Mouse (Mus musculus) liver, embryonic 14.5 days (tissue): ENCODE results near the gene Atp6v0b. TPM values are rescaled to one million over a fixed set of nuclear protein-coding genes. Genes with fewer than 3 reads are reported as not detected.

Experiments used
- ATAC-seq: fragments of 200-750 bp; cut with Nextera tagmentation; 2 replicates; pipeline ENCODE4 v1.8.0; 2017; ENCODE audit warnings: moderate number of reproducible peaks, mild to moderate bottlenecking, moderate library complexity; ENCODE audit not compliant: insufficient read depth
- DNase-seq, 3 experiments: peaks; one replicate each; pipeline ENCODE4 v3.0.0-alpha.2; 2012 to 2013; ENCODE audit warnings: low read depth in 3 of 3, low spot score in 3 of 3
- H3K27ac ChIP-seq: fragments of 300-500 bp; sonication (generic); 2 replicates; pipeline ENCODE4 v1.5.1; 2014; ENCODE audit warnings: moderate library complexity, mild to moderate bottlenecking, control low read depth, inconsistent platforms
- H3K27me3 ChIP-seq: fragments of 300-500 bp; sonication (generic); 2 replicates; pipeline ENCODE4 v1.6.1; 2014; ENCODE audit warnings: mild to moderate bottlenecking, low read length, moderate library complexity; ENCODE audit not compliant: control insufficient read depth, insufficient read depth
- H3K36me3 ChIP-seq: fragments of 300-500 bp; sonication (generic); replicated peaks from 2 replicates; pipeline ENCODE4 v1.6.1; 2014; ENCODE audit warnings: low read depth; ENCODE audit not compliant: control insufficient read depth, insufficient read depth
- H3K4me1 ChIP-seq, 2 experiments: fragments of 200-500 bp in 1 of 2; fragments of 300-500 bp in 1 of 2; sonication (generic) in 1 of 2; replicated peaks; 2 replicates each; pipeline ENCODE4 v1.6.1; 2012 to 2014; ENCODE audit warnings: antibody characterized with exemption in 1 of 2, inconsistent platforms in 1 of 2, low read length in 1 of 2; ENCODE audit not compliant: control insufficient read depth in 2 of 2, insufficient read depth in 2 of 2
- H3K4me2 ChIP-seq: fragments of 300-500 bp; sonication (generic); 2 replicates; pipeline ENCODE4 v1.6.1; 2014; ENCODE audit warnings: low read depth, mild to moderate bottlenecking, control low read depth, moderate library complexity
- H3K4me3 ChIP-seq, 2 experiments: fragments of 200-500 bp in 1 of 2; fragments of 300-500 bp in 1 of 2; sonication (generic) in 1 of 2; 2 replicates each; pipeline ENCODE4 v1.5.1; 2012 to 2014; ENCODE audit warnings: low read depth in 2 of 2, low read length in 2 of 2, mild to moderate bottlenecking in 2 of 2, control low read depth in 1 of 2, inconsistent platforms in 1 of 2, moderate library complexity in 1 of 2; ENCODE audit not compliant: insufficient read depth in 1 of 2
- H3K9ac ChIP-seq: fragments of 300-500 bp; sonication (generic); replicated peaks from 2 replicates; pipeline ENCODE4 v1.6.1; 2014; ENCODE audit warnings: mild to moderate bottlenecking, control low read depth, moderate library complexity
- H3K9me3 ChIP-seq: fragments of 300-500 bp; sonication (generic); 2 replicates; pipeline ENCODE4 v1.6.1; 2016; ENCODE audit warnings: low read length, mixed read lengths; ENCODE audit not compliant: control insufficient read depth
- CTCF ChIP-seq: IDR thresholded peaks from 2 replicates; pipeline ENCODE4 v1.5.1; 2016; ENCODE audit warnings: antibody characterized with exemption, low read depth, control low read depth
- EP300 ChIP-seq: IDR thresholded peaks from 2 replicates; pipeline ENCODE4 v1.6.1; 2016; ENCODE audit warnings: antibody characterized with exemption, low read depth
- WGBS: fragments of 180-500 bp; shearing (Covaris S2); extraction: QIAGEN DNeasy Blood & Tissue Kit; methylation state at CpG from one replicate; pipeline ENCODE4 v1.1.7; 2014; ENCODE audit not compliant: insufficient replicate concordance; 5-methylcytosine and 5-hydroxymethylcytosine counted together
- polyA plus RNA-seq, 2 experiments: library from polyadenylated mRNA; depleted of rRNA in 1 of 2; stranded (reverse) in 1 of 2; unstranded in 1 of 2; fragments of >200 nt; fragmentation: Nextera tagmentation in 1 of 2; extraction: Ambion mirVana in 1 of 2; gene quantifications; 2 replicates each; pipeline versions ENCODE4 v1.2.1 to v1.2.3; 2012 to 2014

The Atp6v0b gene
- polyA plus RNA-seq, 2 experiments = 118 to 152 TPM

DNA sequence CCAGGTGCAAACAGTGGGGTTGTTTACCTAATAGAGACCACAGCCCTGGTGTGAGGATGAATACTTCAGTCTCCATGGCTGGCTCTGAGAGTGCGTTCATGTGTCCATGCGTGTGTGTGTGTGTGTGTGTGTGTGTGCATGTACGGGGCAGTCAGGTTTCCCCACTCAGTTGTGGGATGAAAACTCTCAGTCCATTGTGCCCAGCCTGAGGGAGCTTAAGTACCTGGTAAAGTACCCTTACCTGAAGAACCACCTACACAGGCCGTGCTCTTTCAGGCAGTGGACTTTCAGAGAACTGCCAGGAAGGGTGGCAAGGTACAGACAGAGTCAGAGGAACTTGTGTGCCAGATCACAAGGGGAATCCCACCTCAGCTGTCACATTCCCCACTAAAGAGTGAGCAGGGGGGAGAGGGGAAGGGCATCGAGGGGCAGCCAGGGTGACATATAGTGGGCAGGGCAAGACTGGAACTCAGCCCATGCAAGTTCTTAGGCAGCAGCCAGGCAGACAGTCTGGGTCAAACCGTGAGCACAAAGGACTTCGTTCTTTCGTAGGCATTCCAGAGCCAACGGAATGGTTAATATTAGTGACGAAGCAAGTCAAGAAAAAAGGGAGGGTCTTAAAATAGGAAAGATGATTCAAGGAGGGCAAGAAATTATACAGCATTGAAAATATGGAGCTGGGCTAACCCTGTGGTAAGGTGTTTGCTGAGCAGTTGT, 34.8 kb downstream of the Atp6v0b start:
- Histone ChIP-seq H3K9me3 (no peaks in the 10 kb centered on the region), H3K27ac (no peak overlapping the region), H3K4me2 (no peak overlapping the region), H3K27me3 (no peaks in the 10 kb centered on the region), H3K4me3 (no peak overlapping the region), H3K9ac (no peak overlapping the region), H3K36me3 (peaks cover 94% of the 10 kb centered on the region), H3K4me1 (peaks cover 0 to 4% of the 10 kb centered on the region in 2 experiments; a peak in 1 of 4 replicates)
- DNase-seq (no peak), ATAC-seq (no peak)
- WGBS = 88% methylated on average over 10 of the region's 10 CpGs
- no peak for TF ChIP-seq EP300
- no peak for TF ChIP-seq CTCF

DNA sequence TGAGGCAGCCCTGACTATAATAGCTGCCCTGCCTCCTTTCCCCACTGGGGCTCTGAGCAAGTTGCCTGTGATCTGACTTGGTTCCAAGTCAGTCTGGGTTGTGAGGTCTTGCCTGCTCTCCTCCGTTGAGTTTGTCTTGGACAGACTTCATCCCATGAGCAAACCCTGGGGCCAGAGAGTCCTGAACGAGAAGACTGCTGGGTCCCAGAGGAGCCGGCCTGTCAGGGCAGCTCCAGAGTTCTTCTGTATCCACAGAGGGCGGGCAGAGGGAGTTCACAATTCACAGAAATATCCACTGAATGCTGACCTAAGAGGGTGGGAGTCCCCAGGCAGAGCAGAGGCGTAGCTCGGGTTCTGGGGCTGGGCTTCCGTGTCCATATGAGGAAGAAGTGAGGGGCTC, 36.3 kb downstream of the Atp6v0b start:
- Histone ChIP-seq H3K27me3 (no peaks in the 10 kb centered on the region), H3K9ac (no peak overlapping the region), H3K36me3 (peaks cover 93% of the 10 kb centered on the region), H3K27ac (no peak overlapping the region), H3K9me3 (no peaks in the 10 kb centered on the region), H3K4me1 (peaks cover 0 to 4% of the 10 kb centered on the region in 2 experiments; a peak in 1 of 4 replicates), H3K4me2 (no peak overlapping the region), H3K4me3 (no peak overlapping the region)
- DNase-seq = no peak
- WGBS = 80% methylated on average over 7 of the region's 7 CpGs
- TF ChIP-seq CTCF = no peak
- no peak for TF ChIP-seq EP300
- ATAC-seq = no peak

DNA sequence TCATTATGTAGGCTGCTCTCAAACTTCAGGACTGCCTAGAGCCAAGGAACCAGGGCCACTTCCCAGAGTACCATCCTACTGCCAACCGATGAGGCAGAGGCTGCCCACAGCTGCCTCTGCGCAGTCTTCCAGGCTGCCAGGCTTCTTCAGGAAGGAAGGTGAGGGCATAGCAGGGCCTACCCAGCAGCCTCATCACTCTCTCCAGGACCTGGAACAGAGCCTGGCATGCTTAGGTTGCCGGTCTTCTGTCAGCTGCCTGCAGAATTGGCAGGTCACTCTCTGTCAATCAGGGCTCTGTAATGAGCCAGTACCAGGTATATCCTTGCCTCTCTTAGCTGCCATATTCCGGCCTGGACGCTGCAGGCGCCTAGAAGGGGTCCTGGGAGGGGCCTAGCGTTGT, 37.0 kb downstream of the Atp6v0b start:
- H3K4me2 ChIP-seq = no peak overlapping the region
- no peaks in the 10 kb centered on the region for H3K9me3 ChIP-seq
- no peak overlapping the region for H3K9ac ChIP-seq
- no peak for DNase-seq
- no peak overlapping the region for H3K4me3 ChIP-seq
- no peaks in the 10 kb centered on the region for H3K27me3 ChIP-seq
- no peak overlapping the region for H3K27ac ChIP-seq
- 85% methylated on average over 7 of the region's 7 CpGs for WGBS
- ATAC-seq = no peak; the same call in 1 of the 2 replicates
- TF ChIP-seq CTCF (no peak), EP300 (no peak)
- peaks cover 93% of the 10 kb centered on the region for H3K36me3 ChIP-seq
- peaks cover 0 to 4% of the 10 kb centered on the region in 2 experiments; a peak in 1 of 4 replicates for H3K4me1 ChIP-seq

DNA sequence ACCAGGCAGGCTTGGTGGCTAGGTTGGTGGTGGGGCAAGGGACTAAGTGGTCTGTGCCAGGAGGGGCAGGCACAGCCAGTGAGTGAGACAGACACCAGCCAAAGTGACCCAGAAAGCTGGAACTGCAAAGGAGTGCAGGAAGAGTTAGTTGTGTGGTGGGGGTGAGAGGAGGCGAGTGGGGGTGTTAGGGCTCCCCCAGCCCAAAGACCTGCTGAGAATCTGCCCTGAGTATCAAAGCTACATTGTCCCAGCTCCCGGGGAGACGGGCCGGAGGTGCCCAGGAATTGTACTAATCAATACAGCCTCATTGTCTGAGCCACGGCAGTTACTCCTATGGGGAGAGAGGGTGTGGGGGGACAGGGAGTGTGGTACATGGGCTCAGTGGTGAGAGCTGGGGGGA, 37.6 kb downstream of the Atp6v0b start:
- Histone ChIP-seq H3K36me3 (peaks cover 93% of the 10 kb centered on the region), H3K4me1 (peaks cover 0 to 4% of the 10 kb centered on the region in 2 experiments; a peak in 1 of 4 replicates)

GRCm38 (mm10) chr4:117849063-117849462, 38.1 kb downstream of the Atp6v0b start:
- Histone ChIP-seq H3K4me2 (no peak overlapping the region), H3K4me3 (no peak overlapping the region), H3K27ac (no peak overlapping the region), H3K4me1 (peaks cover 0 to 4% of the 10 kb centered on the region in 2 experiments; a peak in 1 of 4 replicates), H3K9ac (no peak overlapping the region), H3K36me3 (peaks cover 93% of the 10 kb centered on the region), H3K27me3 (no peaks in the 10 kb centered on the region), H3K9me3 (no peaks in the 10 kb centered on the region)
- ATAC-seq (no peak), DNase-seq (no peak)
- TF ChIP-seq EP300 = no peak
- no peak for TF ChIP-seq CTCF
- 72% methylated on average over 17 of the region's 17 CpGs for WGBS

More for the DNA sequence above, 37.6 kb downstream of the Atp6v0b start:
- Histone ChIP-seq H3K27me3 (no peaks in the 10 kb centered on the region), H3K9ac (no peak overlapping the region), H3K9me3 (no peaks in the 10 kb centered on the region), H3K4me2 (no peak overlapping the region), H3K27ac (no peak overlapping the region), H3K4me3 (no peak overlapping the region)
- whole genome bisulfite sequencing = 83% methylated on average over 5 of the region's 5 CpGs
- DNase-seq = no peak
- TF ChIP-seq CTCF (no peak), EP300 (no peak)
- ATAC-seq = no peak
